Mouse (Mus musculus) limb, embryonic 15.5 days (tissue): ENCODE data around the gene Isg20l2. TPM values are rescaled to one million over a fixed set of nuclear protein-coding genes. Genes with fewer than 3 reads are reported as not detected.

Source experiments
- ATAC-seq: fragments of 200-750 bp; cut with Nextera tagmentation; 2 replicates; pipeline ENCODE4 v1.8.0; 2017; ENCODE audit warnings: low read depth, moderate TSS enrichment; ENCODE audit not compliant: insufficient number of reproducible peaks, low FRiP score, low TSS enrichment
- H3K27ac ChIP-seq: fragments of 300-500 bp; sonication (generic); 2 replicates; pipeline ENCODE4 v1.5.1; 2015; ENCODE audit warnings: moderate library complexity, mild to moderate bottlenecking, inconsistent platforms
- H3K27me3 ChIP-seq: fragments of 300-500 bp; sonication (generic); 2 replicates; pipeline ENCODE4 v1.6.1; 2015; ENCODE audit warnings: inconsistent platforms
- H3K36me3 ChIP-seq: fragments of 300-500 bp; sonication (generic); 2 replicates; pipeline ENCODE4 v1.6.1; 2015; ENCODE audit warnings: inconsistent platforms
- H3K4me1 ChIP-seq: fragments of 300-500 bp; sonication (generic); 2 replicates; pipeline ENCODE4 v1.6.1; 2015; ENCODE audit warnings: inconsistent platforms
- H3K4me2 ChIP-seq: fragments of 300-500 bp; sonication (generic); 2 replicates; pipeline ENCODE4 v1.6.1; 2015; ENCODE audit warnings: mild to moderate bottlenecking, inconsistent platforms
- H3K4me3 ChIP-seq: fragments of 300-500 bp; sonication (generic); 2 replicates; pipeline ENCODE4 v1.5.1; 2015; ENCODE audit warnings: mild to moderate bottlenecking, inconsistent platforms
- H3K9ac ChIP-seq: fragments of 300-500 bp; sonication (generic); 2 replicates; pipeline ENCODE4 v1.6.1; 2015; ENCODE audit warnings: inconsistent platforms
- H3K9me3 ChIP-seq: fragments of 300-500 bp; sonication (generic); 2 replicates; pipeline ENCODE4 v1.6.1; 2016; ENCODE audit warnings: inconsistent platforms
- WGBS: fragments of 180-500 bp; shearing (Covaris S2); methylation state at CpG from one replicate; pipeline ENCODE4 v1.1.7; 2015; 5-methylcytosine and 5-hydroxymethylcytosine counted together
- polyA plus RNA-seq: library from polyadenylated mRNA; unstranded; fragments of >200 nt; fragmentation: Nextera tagmentation; extraction: Ambion mirVana; gene quantifications from 2 replicates; pipeline ENCODE4 v1.2.1, GENCODE M21; 2015

The Isg20l2 gene
- polyA plus RNA-seq, 1 experiment from 2014 or later: 56.0 TPM

GRCm38 (mm10) chr3:87981894-87982835, 52.1 kb downstream of the Isg20l2 start:
- no peaks in the 10 kb centered on the region for H3K36me3 ChIP-seq
- H3K27ac ChIP-seq: peak overlapping the region; percentile 84
- H3K9me3 ChIP-seq: no peaks in the 10 kb centered on the region
- no peak overlapping the region for H3K9ac ChIP-seq
- ATAC-seq: peak; percentile 15; the same call in 1 of the 2 replicates
- H3K4me3 ChIP-seq: no peak overlapping the region
- H3K4me2 ChIP-seq: peak overlapping the region; percentile 15; the same call in 1 of the 2 replicates
- H3K4me1 ChIP-seq: peaks cover 53% of the 10 kb centered on the region
- WGBS: 45% methylated on average over 12 of the region's 12 CpGs
- no peaks in the 10 kb centered on the region for H3K27me3 ChIP-seq

GRCm38 (mm10) chr3:87982836-87983601, 52.9 kb downstream of the Isg20l2 start:
- no peak overlapping the region for H3K9ac ChIP-seq
- H3K9me3 ChIP-seq: no peaks in the 10 kb centered on the region
- H3K4me2 ChIP-seq: peak overlapping the region; percentile 15
- no peak overlapping the region; the same call in 1 of the 2 replicates for H3K4me3 ChIP-seq
- peaks cover 5% of the 10 kb centered on the region for H3K27me3 ChIP-seq
- peaks cover 62% of the 10 kb centered on the region for H3K4me1 ChIP-seq
- no peaks in the 10 kb centered on the region for H3K36me3 ChIP-seq
- H3K27ac ChIP-seq: peak overlapping the region; percentile 84
- ATAC-seq: peak; percentile 56
- 12% methylated on average over 13 of the region's 13 CpGs for WGBS

- WGBS: 41% methylated on average over 6 of the region's 6 CpGs
- Histone ChIP-seq H3K4me1 (peaks cover 68% of the 10 kb centered on the region), H3K4me3 (no peak overlapping the region; the same call in 1 of the 2 replicates), H3K4me2 (peak overlapping the region; percentile 15; the same call in 1 of the 2 replicates), H3K9me3 (no peaks in the 10 kb centered on the region), H3K27ac (peak overlapping the region; percentile 84), H3K27me3 (peaks cover 11% of the 10 kb centered on the region), H3K9ac (no peak overlapping the region), H3K36me3 (no peaks in the 10 kb centered on the region)
- ATAC-seq: no peak
These were observed 53.5 kb downstream of the Isg20l2 start for GRCm38 (mm10) chr3:87983627-87984026.

- Histone ChIP-seq H3K27ac (peak overlapping the region; percentile 84; the same call in 1 of the 2 replicates), H3K36me3 (no peaks in the 10 kb centered on the region), H3K9ac (no peak overlapping the region), H3K4me2 (no peak overlapping the region), H3K9me3 (no peaks in the 10 kb centered on the region), H3K4me1 (peaks cover 68% of the 10 kb centered on the region), H3K4me3 (no peak overlapping the region), H3K27me3 (peaks cover 16% of the 10 kb centered on the region)
- 41% methylated on average over 3 of the region's 3 CpGs for WGBS
- ATAC-seq: no peak
These were observed 54.0 kb downstream of the Isg20l2 start for GRCm38 (mm10) chr3:87984094-87984493.

- Histone ChIP-seq H3K4me1 (peaks cover 68% of the 10 kb centered on the region), H3K27ac (peak overlapping the region; percentile 61; the same call in 1 of the 2 replicates)
These were observed 55.6 kb downstream of the Isg20l2 start for GRCm38 (mm10) chr3:87985505-87986320.

GRCm38 (mm10) chr3:87986868-87987267, 56.8 kb downstream of the Isg20l2 start:
- H3K36me3 ChIP-seq: no peaks in the 10 kb centered on the region
- no peaks in the 10 kb centered on the region for H3K9me3 ChIP-seq
- WGBS: under 1% methylated on average over 17 of the region's 17 CpGs
- H3K27ac ChIP-seq: peak overlapping the region; percentile 33; the same call in 1 of the 2 replicates
- H3K4me3 ChIP-seq: peak overlapping the region; percentile 41
- peak overlapping the region; percentile 35; the same call in 1 of the 2 replicates for H3K9ac ChIP-seq
- peak overlapping the region; percentile 84 for H3K4me2 ChIP-seq
- peak; percentile 69 for ATAC-seq
- peaks cover 41% of the 10 kb centered on the region for H3K27me3 ChIP-seq
- H3K4me1 ChIP-seq: peaks cover 61% of the 10 kb centered on the region

More at GRCm38 (mm10) chr3:87985505-87986320, 55.6 kb downstream of the Isg20l2 start:
- Histone ChIP-seq H3K9me3 (no peaks in the 10 kb centered on the region), H3K4me3 (no peak overlapping the region), H3K9ac (no peak overlapping the region), H3K4me2 (no peak overlapping the region), H3K27me3 (peaks cover 32% of the 10 kb centered on the region), H3K36me3 (no peaks in the 10 kb centered on the region)
- ATAC-seq: no peak
- WGBS: 38% methylated on average over 12 of the region's 12 CpGs

- H3K4me2 ChIP-seq: peak overlapping the region; percentile 84
- H3K4me3 ChIP-seq: peak overlapping the region; percentile 41
- no peak for ATAC-seq
- H3K27ac ChIP-seq: peak overlapping the region; percentile 33; the same call in 1 of the 2 replicates
- under 1% methylated on average over 15 of the region's 15 CpGs for WGBS
- H3K9me3 ChIP-seq: no peaks in the 10 kb centered on the region
- no peaks in the 10 kb centered on the region for H3K36me3 ChIP-seq
- peaks cover 49% of the 10 kb centered on the region for H3K27me3 ChIP-seq
- H3K4me1 ChIP-seq: peaks cover 53% of the 10 kb centered on the region
- H3K9ac ChIP-seq: peak overlapping the region; percentile 35; the same call in 1 of the 2 replicates
These were observed 57.5 kb downstream of the Isg20l2 start for GRCm38 (mm10) chr3:87987633-87988032.

GRCm38 (mm10) chr3:87988068-87988467, 58.0 kb downstream of the Isg20l2 start:
- H3K9ac ChIP-seq: 0 out of 2 replicates have a peak overlapping the region, but pooled peaks have one; percentile 35
- H3K4me1 ChIP-seq: peaks cover 49% of the 10 kb centered on the region
- peak overlapping the region; percentile 84 for H3K4me2 ChIP-seq
- ATAC-seq: no peak
- H3K36me3 ChIP-seq: no peaks in the 10 kb centered on the region
- H3K9me3 ChIP-seq: no peaks in the 10 kb centered on the region
- H3K27me3 ChIP-seq: peaks cover 53% of the 10 kb centered on the region
- H3K4me3 ChIP-seq: peak overlapping the region; percentile 41
- 4% methylated on average over 15 of the region's 15 CpGs for WGBS
- H3K27ac ChIP-seq: no peak overlapping the region

GRCm38 (mm10) chr3:87989935-87990334, 59.8 kb downstream of the Isg20l2 start:
- Histone ChIP-seq H3K27ac (no peak overlapping the region), H3K4me1 (peaks cover 33% of the 10 kb centered on the region), H3K9me3 (no peaks in the 10 kb centered on the region), H3K4me3 (no peak overlapping the region), H3K27me3 (peaks cover 72% of the 10 kb centered on the region), H3K4me2 (no peak overlapping the region), H3K36me3 (no peaks in the 10 kb centered on the region), H3K9ac (no peak overlapping the region)
- no peak for ATAC-seq
- WGBS: 19% methylated on average over 10 of the region's 10 CpGs
